Mouse (Mus musculus): Measurements from ENCODE around the gene Abhd14b. TPM values are rescaled to one million over a fixed set of nuclear protein-coding genes. Genes with fewer than 3 reads are reported as not detected.

The Abhd14b gene
- polyA plus RNA-seq, 1 experiment from 2014 or later, result 4.7 TPM

DNA sequence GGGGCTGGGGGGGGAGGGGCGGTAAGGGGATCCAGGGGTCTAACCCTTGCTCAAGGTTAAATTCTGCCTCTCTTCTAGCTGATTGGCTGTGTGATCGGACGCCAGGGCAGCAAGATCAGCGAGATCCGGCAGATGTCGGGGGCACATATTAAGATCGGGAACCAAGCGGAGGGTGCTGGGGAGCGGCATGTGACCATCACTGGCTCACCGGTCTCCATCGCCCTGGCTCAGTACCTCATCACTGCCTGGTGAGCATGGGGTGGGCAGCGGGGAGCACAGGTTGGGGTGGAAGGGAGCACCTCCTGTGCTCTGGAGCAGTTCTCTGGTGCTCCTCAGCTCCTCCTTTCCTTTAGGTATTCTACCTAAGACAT lies 15.2 kb downstream of the Abhd14b start:
- Histone ChIP-seq H3K9ac (replicated peaks) (no peak overlapping the region), H3K4me3 (no peak overlapping the region), H3K27me3 (peaks cover 29% of the 10 kb centered on the region), H3K9me3 (no peaks in the 10 kb centered on the region), H3K4me2 (replicated peaks) (no peak overlapping the region), H3K27ac (replicated peaks) (no peak overlapping the region), H3K4me1 (peaks cover 51% of the 10 kb centered on the region), H3K36me3 (peaks cover 53% of the 10 kb centered on the region)
- WGBS, result 90% methylated on average over 12 of the region's 12 CpGs
- ATAC-seq (ENCODE audit: low FRiP score, low read depth), result no peak

DNA sequence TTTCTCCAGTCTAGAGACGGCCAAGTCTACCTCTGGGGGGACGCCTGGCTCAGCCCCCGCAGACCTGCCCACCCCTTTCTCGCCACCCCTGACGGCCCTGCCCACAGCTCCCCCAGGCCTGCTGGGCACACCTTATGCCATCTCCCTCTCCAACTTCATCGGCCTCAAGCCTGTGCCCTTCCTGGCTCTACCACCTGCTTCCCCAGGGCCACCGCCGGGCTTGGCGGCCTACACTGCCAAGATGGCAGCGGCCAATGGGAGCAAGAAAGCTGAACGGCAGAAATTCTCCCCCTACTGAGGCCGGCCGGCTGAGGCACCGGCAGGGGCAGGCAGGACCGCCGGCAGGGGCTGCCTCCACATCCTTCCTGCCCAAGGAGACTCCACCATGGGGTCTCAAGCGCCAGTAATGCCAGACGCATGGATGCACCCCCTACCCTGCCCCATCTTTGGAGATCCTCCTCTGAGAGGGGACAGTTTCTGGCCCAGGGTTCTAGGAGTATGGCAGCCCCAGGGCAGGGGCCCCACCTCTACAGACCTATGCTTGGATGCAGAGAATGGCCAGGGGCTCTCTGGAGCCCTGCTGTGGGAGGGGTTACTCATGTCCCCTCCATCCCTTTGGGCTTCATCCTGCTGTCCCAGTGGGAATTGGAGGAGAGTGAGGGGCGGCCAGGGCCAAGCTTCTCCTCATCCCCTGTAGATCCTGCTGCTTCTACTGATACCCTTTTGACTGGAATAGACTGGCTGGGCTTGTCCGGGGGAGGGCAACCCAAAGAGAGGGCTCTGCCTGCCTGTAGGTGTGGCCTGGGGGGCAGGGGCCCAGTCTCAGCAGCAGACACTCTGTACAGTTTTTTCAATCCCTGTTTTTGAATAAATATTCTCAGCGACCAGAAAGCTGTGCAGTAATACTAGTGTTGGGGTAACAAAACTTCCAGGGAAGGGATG lies 16.1 kb downstream of the Abhd14b start:
- H3K4me1 ChIP-seq, result peaks cover 41% of the 10 kb centered on the region
- no peak overlapping the region; the same call in 1 of the 2 replicates for H3K9ac ChIP-seq (replicated peaks)
- no peak overlapping the region for H3K27ac ChIP-seq (replicated peaks)
- H3K9me3 ChIP-seq, result no peaks in the 10 kb centered on the region
- peaks cover 53% of the 10 kb centered on the region for H3K36me3 ChIP-seq
- 85% methylated on average over 21 of the region's 21 CpGs for WGBS
- no peak overlapping the region for H3K4me2 ChIP-seq (replicated peaks)
- peaks cover 29% of the 10 kb centered on the region for H3K27me3 ChIP-seq
- ATAC-seq (ENCODE audit: low FRiP score, low read depth), result no peak
- H3K4me3 ChIP-seq, result no peak overlapping the region

DNA sequence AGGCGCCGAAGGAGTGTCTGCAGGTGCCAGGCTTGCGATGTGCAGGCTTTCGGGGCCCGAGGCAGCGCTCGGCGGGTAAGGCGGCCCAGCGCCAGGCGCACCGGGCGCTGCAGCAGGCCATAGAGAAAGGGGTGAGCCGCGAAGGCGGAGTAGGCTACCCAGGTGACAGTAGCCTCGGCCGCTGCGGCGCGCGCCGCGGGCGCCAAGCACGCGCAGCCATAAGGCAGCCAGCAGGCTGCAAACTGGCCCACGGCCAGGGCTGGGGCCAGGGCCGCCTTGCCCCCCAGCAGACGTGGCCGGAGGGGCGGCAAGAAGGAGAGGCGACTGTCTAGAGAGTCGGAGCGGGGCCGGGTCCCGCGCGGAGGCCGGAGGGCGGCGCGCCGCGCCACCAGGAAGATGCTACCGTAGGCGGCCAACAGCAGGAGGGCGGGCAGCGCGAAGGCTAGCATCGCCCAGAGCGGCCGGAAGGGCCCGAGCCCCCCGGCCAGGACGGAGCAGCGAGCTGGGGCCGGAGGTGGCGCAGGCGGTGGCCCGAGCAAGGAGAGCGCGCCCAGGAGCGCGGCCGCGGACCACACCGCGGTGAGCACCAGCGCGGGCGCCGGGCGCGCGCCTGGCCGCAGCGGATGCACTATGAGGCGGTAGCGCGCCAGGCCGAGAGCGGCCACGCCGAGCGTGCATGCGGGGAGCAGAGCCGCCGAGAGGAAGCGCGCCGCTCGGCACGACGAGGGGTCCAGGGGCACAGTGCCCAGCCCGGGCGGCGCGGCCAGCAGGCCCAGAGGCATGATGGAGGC lies 17.7 kb downstream of the Abhd14b start:
- H3K4me3 ChIP-seq, result peak overlapping the region; percentile 46
- H3K9ac ChIP-seq (replicated peaks), result peak overlapping the region; percentile 68
- H3K4me2 ChIP-seq (replicated peaks), result peak overlapping the region; percentile 86
- H3K36me3 ChIP-seq, result peaks cover 49% of the 10 kb centered on the region
- ATAC-seq (ENCODE audit: low FRiP score, low read depth), result peak; percentile 75
- no peaks in the 10 kb centered on the region for H3K9me3 ChIP-seq
- WGBS, result 2% methylated on average over 95 of the region's 99 CpGs
- H3K27me3 ChIP-seq, result peaks cover 29% of the 10 kb centered on the region
- H3K27ac ChIP-seq (replicated peaks), result peak overlapping the region; percentile 79
- peaks cover 29% of the 10 kb centered on the region for H3K4me1 ChIP-seq

DNA sequence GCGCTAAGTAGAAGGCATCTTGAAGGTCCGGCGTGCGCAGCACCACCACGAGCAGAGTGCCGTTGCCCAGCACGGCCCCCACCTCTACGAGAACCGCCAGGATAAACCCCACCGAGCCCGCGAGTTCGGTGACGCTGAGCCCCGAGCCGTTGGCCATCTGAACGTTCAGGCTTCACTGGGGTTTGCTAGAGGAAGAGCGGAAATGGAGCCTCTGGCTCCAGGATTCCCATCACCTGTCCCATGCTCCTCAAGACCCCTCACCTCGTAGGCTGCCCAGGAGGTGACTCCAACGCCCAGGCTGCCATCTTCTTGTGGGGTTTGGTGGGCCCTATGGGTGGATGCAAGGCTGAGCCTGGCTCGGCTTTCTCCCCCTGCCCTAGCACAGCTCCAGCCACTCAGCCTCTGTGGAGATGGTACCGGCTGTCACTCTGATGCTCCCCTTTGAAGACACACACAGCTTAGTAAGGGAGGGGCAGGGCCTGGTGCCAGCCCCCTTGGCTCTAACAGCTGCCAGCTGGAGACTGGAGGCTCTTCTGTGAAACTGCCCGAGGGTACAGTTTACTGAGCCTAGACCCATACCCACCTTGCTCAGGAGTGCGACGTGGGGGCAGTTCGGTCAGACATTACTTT lies 18.4 kb downstream of the Abhd14b start, which contains the start of gene Gpr62:
Gpr62 (minus strand) TSS at position 368 of the 630 bp plus-strand sequence.
- Histone ChIP-seq H3K9ac (replicated peaks) (peak within 1 kb of the TSS; percentile 68), H3K27ac (replicated peaks) (peak within 1 kb of the TSS; percentile 79), H3K27me3 (peaks cover 29% of the 10 kb centered on the region), H3K9me3 (no peaks in the 10 kb centered on the region), H3K4me1 (peaks cover 21% of the 10 kb centered on the region), H3K4me3 (peak within 1 kb of the TSS; percentile 46), H3K4me2 (replicated peaks) (peak within 1 kb of the TSS; percentile 86), H3K36me3 (peaks cover 41% of the 10 kb centered on the region)
- 0 out of 2 replicates have a peak, but pooled peaks have one; percentile 7 for ATAC-seq (ENCODE audit: low FRiP score, low read depth)
- 30% methylated on average over 26 of the region's 26 CpGs for whole genome bisulfite sequencing

DNA sequence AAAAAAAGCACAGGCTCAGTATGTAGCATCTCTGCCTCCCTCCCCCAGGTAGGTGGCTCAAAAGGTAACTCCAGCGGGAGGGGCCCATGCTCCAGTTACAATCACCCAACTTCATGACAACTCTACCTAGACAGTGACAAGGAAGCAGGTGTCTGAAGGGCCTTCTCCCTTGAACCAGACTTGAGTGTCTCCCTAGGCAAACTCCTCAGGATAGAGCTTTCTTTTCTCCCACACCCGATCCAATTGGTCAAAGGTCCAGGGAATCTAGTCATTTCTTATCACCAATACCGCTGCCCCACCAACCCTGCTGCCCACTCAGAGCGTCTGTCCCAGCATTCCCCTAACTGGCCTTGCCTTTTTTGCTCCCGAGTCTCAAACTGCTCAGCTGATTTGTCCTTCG lies 19.5 kb downstream of the Abhd14b start:
- Histone ChIP-seq H3K9me3 (no peaks in the 10 kb centered on the region), H3K9ac (replicated peaks) (no peak overlapping the region), H3K4me2 (replicated peaks) (no peak overlapping the region), H3K36me3 (peaks cover 31% of the 10 kb centered on the region), H3K27ac (replicated peaks) (no peak overlapping the region), H3K4me3 (no peak overlapping the region), H3K4me1 (peaks cover 21% of the 10 kb centered on the region), H3K27me3 (peaks cover 29% of the 10 kb centered on the region)
- WGBS, result 86% methylated on average over 6 of the region's 6 CpGs
- no peak for ATAC-seq (ENCODE audit: low FRiP score, low read depth)

DNA sequence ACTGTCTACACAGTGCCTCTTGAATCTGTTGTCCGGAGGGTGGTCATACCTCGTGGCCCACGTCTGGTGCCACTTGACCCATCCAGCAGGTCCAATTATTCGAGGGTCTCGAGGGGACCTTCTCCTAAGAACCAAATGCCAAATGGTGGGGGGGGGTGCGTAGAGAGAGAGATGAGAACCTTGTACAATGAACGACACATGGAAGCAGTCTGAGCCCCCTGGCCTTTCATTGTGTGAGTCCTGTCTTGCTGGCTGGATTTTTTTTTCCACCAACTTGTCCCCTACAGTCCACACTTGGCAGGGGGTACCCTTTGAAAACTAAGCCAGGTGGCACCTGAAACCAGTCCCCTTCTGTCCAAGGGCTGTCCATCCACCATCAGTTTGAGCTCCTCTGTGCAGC lies 20.5 kb downstream of the Abhd14b start:
- peaks cover 30% of the 10 kb centered on the region for H3K27me3 ChIP-seq
- ATAC-seq (ENCODE audit: low FRiP score, low read depth), result no peak
- WGBS, result 91% methylated on average over 7 of the region's 7 CpGs
- peaks cover 24% of the 10 kb centered on the region for H3K4me1 ChIP-seq
- H3K4me2 ChIP-seq (replicated peaks), result no peak overlapping the region
- no peak overlapping the region for H3K27ac ChIP-seq (replicated peaks)
- H3K9me3 ChIP-seq, result no peaks in the 10 kb centered on the region
- H3K9ac ChIP-seq (replicated peaks), result no peak overlapping the region
- no peak overlapping the region for H3K4me3 ChIP-seq
- H3K36me3 ChIP-seq, result peaks cover 21% of the 10 kb centered on the region

DNA sequence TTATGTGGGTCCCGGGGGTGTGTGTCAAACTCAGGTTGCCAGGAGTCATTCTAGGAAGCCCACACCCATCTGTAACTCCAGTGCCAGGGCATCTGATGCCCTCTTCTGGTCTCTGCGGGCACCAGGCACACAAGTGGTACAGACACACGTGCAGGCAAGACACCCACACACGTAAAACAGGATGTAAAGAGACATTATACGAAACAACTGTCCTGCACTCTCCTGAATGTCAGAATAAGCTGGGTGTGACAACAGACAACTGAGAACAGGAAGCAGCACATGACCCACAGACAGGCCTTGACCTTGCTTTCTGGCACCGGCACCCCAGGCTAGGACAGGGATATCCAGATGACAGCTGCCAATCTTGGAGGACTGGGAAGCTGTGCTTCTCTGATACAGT lies 22.1 kb downstream of the Abhd14b start:
- no peak overlapping the region for H3K9ac ChIP-seq (replicated peaks)
- peaks cover 27% of the 10 kb centered on the region for H3K4me1 ChIP-seq
- H3K27me3 ChIP-seq, result peaks cover 22% of the 10 kb centered on the region; the same call in 1 of the 2 replicates
- 70% methylated on average over 6 of the region's 6 CpGs for WGBS
- H3K9me3 ChIP-seq, result no peaks in the 10 kb centered on the region
- H3K4me3 ChIP-seq, result no peak overlapping the region
- 0 out of 2 replicates have a peak, but pooled peaks cover 6% of the 10 kb centered on the region for H3K36me3 ChIP-seq
- no peak for ATAC-seq (ENCODE audit: low FRiP score, low read depth)
- no peak overlapping the region for H3K4me2 ChIP-seq (replicated peaks)
- H3K27ac ChIP-seq (replicated peaks), result no peak overlapping the region

DNA sequence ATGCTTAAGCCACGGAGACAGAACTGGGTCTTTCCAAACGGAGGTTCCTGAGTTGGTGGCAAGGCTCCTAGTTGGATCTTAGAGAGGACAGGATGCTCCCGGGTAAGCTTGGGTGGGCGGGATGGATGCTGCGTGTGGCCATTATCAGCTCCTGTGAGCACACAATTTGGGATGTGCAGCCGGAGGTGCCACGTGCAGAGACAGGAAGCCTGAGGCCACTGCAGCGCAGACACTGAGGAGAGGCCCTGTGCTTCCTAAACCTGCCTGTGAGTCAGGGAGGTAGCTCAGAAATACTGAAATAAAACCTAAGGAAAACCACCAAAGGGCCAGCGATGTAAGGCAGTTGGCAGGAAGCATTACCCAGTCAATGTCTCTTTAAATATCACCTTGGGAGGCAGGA lies 22.5 kb downstream of the Abhd14b start:
- Histone ChIP-seq H3K36me3 (0 out of 2 replicates have a peak, but pooled peaks cover 2% of the 10 kb centered on the region), H3K9ac (replicated peaks) (no peak overlapping the region), H3K4me3 (no peak overlapping the region), H3K9me3 (no peaks in the 10 kb centered on the region), H3K27me3 (peaks cover 21% of the 10 kb centered on the region; the same call in 1 of the 2 replicates), H3K4me2 (replicated peaks) (no peak overlapping the region), H3K4me1 (peaks cover 27% of the 10 kb centered on the region), H3K27ac (replicated peaks) (no peak overlapping the region)
- ATAC-seq (ENCODE audit: low FRiP score, low read depth), result no peak
- WGBS, result 73% methylated on average over 9 of the region's 9 CpGs

DNA sequence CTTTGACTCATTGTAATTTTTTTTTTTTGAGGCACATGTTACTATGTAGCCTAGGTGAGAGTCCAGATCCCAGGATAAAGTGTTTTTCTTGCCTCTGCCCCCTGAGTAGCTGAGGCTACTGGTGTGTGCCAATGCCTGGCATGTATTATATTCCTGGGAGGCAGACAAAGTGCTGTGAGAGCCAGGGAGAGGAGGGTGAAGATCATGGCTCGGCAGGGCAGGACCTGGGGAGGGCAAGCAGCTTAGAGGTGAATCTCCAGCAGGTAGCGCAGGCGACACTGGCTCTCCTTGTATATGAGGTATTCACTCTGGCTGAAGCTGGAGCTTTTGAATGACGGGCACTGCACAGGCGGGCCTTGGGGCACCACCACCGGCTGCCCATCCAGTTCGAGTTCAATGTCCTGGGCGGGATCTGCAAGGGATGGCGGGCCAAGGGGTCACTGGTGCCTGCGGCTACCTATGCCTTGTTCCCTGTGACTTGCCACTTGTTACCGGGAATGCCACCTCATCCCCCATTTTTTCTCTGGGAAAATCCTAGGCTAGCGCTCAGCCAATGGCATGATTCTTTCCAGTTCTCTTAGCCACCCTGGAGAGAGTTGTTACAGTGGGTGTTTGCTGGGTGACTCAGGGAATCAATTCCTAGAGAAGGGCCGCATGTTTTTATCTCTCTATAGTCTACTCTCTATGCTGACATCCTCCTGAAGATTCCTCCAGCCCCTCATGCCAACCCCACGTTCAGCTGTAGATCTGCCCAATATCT lies 23.9 kb downstream of the Abhd14b start:
- Histone ChIP-seq H3K4me3 (no peak overlapping the region), H3K9me3 (no peaks in the 10 kb centered on the region), H3K27ac (replicated peaks) (no peak overlapping the region), H3K4me2 (replicated peaks) (no peak overlapping the region), H3K36me3 (no peaks in the 10 kb centered on the region), H3K9ac (replicated peaks) (no peak overlapping the region), H3K4me1 (peaks cover 20% of the 10 kb centered on the region), H3K27me3 (peaks cover 15% of the 10 kb centered on the region; the same call in 1 of the 2 replicates)
- WGBS, result 69% methylated on average over 14 of the region's 14 CpGs
- no peak for ATAC-seq (ENCODE audit: low FRiP score, low read depth)

DNA sequence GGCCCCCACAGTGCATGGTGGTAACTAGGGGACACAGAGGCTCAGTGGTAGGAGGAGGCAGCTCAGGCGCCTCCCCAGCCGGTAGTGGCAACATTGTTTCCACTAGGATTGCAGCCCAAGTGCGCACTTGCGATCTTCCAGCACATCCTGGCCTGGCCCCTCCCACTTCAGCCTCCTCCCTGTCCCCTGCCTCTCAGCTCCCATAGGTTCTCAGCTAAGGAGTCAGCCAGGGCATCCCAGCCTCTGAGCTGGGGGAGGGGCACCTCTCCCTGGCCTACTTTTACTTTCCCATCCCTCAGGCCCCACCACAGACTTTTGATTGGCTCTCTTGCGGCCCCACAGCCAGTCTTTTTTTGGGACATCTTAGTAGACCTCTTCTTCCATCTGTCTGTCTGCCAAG lies 24.6 kb downstream of the Abhd14b start:
- Histone ChIP-seq H3K4me2 (replicated peaks) (no peak overlapping the region), H3K36me3 (no peaks in the 10 kb centered on the region), H3K4me3 (no peak overlapping the region), H3K9ac (replicated peaks) (no peak overlapping the region), H3K27ac (replicated peaks) (no peak overlapping the region), H3K4me1 (peaks cover 25% of the 10 kb centered on the region), H3K9me3 (no peaks in the 10 kb centered on the region), H3K27me3 (peaks cover 14% of the 10 kb centered on the region; the same call in 1 of the 2 replicates)
- no peak for ATAC-seq (ENCODE audit: low FRiP score, low read depth)
- 7% methylated on average over 5 of the region's 5 CpGs for WGBS

DNA sequence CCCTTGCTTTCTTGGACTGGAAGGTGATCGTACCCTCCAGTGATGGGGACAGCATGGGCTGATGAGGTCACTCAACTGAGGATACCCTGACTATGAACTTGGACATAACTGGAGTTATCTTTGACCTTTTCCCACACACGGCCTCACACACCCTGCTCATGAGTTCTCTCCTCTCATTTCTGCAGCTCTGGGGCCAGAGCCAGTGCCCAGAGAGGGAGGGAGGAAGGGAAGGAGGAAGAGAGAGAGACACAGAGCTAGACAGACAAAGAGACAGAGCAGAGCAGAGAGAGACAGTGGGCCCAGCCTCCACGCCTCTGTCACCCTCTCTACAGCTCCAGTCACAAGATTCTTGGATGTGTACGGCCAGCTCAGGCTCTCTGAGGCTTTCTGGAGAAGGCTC lies 25.1 kb downstream of the Abhd14b start:
- H3K9ac ChIP-seq (replicated peaks), result no peak overlapping the region
- 76% methylated on average over 4 of the region's 4 CpGs for WGBS
- H3K36me3 ChIP-seq, result no peaks in the 10 kb centered on the region
- no peak overlapping the region for H3K4me3 ChIP-seq
- peaks cover 14% of the 10 kb centered on the region; the same call in 1 of the 2 replicates for H3K27me3 ChIP-seq
- ATAC-seq (ENCODE audit: low FRiP score, low read depth), result no peak
- H3K4me2 ChIP-seq (replicated peaks), result no peak overlapping the region
- H3K27ac ChIP-seq (replicated peaks), result no peak overlapping the region
- H3K4me1 ChIP-seq, result peaks cover 25% of the 10 kb centered on the region
- H3K9me3 ChIP-seq, result no peaks in the 10 kb centered on the region
